Mouse (Mus musculus): ENCODE measurements around the gene Fam71d.

Fam71d gene

GRCm38 (mm10) chr12:78777916-78778315 is 86.6 kb downstream of the Fam71d start:
- DNase-seq, result no peak

GRCm38 (mm10) chr12:78778423-78779067 is 87.2 kb downstream of the Fam71d start:
- DNase-seq, result no peak

Data from right cerebral cortex, postnatal 25 days (tissue).